Mouse (Mus musculus): Measurements from ENCODE around the gene Ifitm10. TPM values are rescaled to one million over a fixed set of nuclear protein-coding genes. Genes with fewer than 3 reads are reported as not detected.

Gene Ifitm10
- polyA plus RNA-seq, 1 experiment from 2014 or later: 10.6 TPM

DNA sequence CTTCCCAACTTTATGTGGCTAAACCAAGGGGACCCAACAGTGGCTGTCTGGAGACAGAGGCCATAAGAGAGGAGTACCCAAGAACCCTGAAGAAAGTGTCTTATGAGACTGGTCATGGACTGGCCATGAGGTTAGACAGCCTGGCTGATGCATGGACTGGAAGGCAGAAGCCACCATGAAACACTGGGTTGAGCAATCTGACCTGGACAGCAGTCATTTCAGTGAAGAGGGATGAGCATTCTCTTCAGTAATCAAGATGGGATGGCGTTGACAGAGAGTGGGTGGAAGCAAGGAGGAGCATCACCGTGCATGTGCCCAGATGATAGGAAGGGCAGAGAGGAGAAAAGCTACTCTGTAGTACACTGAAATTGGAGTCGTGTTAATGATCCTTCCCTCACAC, 17.6 kb upstream of the Ifitm10 start:
- DNase-seq (ENCODE audit: low spot score): no peak

DNA sequence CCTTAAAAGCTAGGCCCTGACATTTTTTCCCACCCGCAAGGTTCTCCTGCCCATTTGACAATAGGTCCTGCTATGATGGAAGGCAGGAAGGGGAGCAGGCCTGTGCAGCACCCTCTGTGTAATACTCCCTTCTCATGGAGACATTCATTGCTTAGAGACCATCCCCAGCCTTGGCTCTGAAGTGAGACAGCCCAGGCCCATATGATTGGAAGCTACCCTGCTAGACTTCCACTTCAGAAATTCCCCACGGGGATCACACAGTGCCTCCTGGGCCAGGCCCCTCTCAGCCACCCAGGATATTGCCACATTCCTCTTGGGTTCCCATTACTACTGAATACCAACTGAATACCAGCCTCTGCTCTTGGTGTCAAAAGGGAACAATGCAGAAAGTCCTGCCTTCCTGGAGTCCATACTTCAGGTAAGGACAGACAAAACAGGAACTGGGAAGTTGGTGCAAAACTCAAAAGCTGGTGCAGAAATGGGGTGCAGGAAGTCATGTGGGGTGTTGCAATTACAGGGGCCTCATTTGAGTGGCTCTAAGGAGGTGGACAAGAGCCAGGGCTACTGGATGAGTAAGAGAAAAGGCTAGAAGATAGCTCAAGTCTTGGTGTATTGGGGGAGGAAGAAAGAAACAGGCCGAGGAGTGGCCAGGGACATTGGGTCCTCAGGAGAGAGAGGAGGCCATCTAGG, 16.6 kb upstream of the Ifitm10 start:
- DNase-seq (ENCODE audit: low spot score): no peak

DNA sequence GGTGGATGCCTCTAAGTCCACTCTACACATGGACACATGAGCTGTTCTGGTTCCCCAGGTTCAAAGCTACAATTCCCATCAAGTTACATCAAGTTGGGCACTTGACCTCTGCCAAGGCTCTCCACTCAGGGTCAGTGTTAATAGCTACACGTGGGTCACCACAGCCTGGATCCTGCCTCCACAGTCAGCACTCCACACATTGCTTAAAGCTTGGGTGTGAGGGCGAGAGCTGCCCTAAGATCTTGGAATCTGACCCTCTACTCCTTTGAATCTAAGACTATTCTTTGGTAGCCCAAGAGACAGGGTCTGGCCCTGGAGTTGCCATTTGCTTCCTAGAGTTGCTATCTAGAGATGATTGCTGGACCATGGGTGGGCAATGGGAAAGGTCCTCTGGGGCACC, 15.2 kb upstream of the Ifitm10 start:
- DNase-seq (ENCODE audit: low spot score): no peak

DNA sequence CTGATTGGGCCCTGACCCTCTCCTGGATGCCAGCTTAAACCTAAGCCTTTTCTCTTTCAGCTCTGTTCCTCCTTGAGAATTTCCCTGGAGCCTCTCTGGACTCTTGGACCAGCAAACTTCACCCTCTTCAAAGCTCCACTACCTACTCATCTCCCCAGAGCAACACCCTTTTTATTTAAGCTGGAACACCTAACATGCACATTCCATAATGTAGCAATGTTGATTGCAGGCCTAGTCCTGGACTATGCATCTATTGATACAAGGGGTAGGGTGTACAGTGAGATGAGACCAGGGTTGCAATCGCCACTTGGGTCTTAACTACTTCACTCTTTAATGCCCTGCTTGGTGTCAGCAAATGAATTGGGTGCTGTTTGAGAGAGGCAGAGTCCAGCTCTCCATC, 14.6 kb upstream of the Ifitm10 start:
- no peak for DNase-seq (ENCODE audit: low spot score)

DNA sequence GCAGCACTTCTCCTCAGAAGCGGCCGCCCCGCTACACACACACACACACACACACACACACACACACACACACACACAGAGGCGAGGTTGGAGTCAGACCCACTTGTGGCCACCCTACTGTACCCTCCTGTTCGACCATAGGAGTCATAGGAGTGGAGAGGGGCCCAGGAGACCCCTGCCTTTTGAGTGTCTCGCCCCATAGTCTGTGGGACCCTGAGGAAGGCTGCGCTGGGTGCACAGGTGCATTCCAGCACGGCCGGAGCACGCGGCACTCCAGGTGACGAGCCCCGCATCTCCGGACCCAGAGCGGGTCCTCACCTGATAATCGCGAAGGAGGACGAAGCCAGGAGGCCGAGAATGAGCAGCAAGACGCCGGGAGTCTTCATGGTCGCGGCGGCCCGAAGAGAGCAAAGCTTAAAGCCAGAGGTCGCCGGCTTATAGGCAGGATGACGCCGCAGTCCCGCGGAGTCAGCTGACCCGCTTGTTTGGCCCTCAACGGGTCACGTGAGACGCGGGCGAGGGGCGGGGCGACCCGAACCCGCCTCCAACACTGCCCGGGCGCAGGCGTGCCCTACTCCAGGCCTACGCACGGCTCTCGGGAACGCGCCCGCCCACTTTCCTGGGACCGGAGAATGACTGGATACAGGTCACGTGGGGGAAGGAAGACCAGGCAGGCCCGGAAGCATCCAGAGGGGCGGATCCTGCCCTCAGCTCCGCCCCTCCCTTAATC, 14.0 kb upstream of the Ifitm10 start, which contains the start of gene Ctsd:
Ctsd (minus strand) TSS at position 620 of the 730 bp plus-strand sequence.
- peak; percentile 90 for DNase-seq (ENCODE audit: low spot score)

DNA sequence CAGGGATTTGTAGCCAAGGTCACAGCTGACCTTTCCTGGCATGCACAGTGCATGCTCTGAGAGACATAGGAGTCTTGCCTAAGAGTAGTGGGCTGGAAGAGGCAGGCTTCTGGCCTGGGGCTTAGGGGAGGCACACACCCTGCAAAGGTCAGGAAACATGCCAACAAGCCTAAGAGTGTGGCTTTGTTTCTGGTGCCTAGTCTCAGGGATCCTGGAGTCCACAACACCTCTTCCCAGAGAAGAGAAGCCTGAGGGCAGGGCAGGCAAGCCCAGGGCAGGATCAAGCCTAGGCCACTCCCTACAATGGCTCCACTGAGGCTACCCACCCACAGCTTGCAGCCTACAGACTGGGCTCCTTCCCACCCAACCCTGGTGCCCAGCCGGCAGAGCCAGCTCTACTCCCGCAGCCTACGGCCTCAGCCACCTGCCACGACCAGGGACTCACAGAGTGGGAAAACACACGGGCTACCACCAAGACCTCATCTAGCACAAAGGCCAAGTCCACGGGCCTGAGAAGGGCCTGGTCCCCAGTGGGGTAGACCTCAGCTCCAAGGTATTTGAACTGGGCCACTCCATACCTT, 13.2 kb upstream of the Ifitm10 start:
- no peak for DNase-seq (ENCODE audit: low spot score)

DNA sequence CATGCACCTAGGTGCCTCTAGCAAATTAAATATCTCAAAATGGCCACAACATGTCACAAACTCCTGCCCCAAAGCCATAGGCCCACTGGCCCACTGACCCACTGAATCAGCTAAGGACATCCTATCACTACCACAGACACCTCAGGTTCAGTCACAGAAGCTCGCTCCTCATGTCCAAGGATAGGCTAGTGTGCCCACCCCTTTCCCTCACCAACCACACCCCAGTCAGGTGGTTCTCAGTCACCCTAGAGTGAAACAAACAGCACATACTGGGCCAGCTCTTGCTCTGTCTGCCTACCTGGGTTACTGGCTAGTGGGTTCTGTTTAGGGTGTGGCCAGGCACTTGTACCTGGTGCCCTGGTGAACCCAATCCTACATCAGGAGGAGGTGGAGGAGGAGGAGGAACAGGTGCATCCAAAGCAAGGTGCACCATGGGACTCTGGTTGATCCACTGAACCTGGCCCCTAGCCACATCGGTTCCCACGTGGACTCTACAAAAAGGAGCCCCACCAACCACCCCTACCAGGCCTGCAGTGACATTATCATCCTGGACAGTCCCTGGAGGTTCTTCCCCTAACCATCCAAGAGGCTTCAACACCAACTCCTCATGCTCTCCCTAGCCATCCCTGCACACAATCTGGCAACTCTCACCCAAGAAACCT, 12.3 kb upstream of the Ifitm10 start:
- no peak for DNase-seq (ENCODE audit: low spot score)

DNA sequence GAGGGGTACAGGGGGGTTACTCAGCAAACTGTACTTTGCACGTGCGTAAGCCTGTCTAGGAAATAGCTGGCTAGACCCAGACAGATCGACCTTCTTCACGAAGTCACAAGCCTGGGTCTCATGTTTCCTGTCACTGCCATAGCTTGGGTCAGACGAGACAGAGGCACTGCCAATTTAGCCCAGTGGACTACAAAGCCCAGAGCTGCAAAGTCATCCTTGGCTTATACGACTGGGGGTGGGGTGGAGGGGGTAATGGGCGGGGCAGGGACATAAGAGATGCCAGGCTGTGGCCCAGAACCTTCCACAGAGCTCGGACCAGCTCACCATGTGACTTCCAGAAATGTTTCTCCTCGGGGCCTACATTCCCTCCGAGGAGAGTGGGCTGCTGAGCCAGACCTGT, 10.8 kb upstream of the Ifitm10 start:
- no peak for DNase-seq (ENCODE audit: low spot score)

DNA sequence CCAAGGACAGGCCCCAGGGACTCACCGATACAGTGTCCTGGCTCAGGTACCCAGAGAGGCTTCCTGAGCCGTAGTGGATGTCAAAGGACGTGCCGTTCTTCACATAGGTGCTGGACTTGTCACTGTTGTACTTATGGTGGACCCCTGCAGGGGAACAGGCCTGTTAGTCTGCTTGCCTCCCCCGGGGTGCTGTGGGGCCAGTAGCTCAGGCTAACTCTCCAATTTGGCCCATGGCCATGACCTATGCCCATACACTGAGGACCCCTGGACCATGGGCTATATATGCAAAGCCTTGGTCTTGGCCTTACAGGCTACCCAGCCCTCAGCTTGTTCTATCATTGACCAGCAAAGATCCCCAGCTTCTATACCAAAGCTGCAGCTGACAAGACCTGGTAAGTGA, 9.0 kb upstream of the Ifitm10 start, which contains the start of gene Gm49369:
Gm49369 (minus strand) TSS at position 101 of the 400 bp plus-strand sequence.
- DNase-seq (ENCODE audit: low spot score): no peak

DNA sequence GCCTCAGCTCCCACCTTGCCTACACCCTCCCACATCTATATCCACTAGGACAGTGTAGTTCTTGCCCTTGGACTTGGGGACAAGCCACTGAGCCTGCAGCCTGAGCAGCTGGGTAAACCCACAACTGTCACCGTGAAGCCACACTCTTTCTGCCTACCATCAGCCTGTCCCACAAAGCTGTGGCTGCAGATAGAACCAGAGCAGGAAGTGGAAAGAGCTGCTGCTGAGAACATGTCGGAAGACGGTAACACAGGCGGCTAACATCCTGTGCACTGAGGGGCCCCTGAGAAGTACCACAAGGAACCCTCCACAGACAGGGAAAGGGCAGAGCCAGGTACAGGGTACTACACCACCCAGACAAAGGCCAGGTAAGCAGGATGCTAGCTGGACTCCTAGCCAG, 7.6 kb upstream of the Ifitm10 start:
- DNase-seq (ENCODE audit: low spot score): peak; percentile 86

DNA sequence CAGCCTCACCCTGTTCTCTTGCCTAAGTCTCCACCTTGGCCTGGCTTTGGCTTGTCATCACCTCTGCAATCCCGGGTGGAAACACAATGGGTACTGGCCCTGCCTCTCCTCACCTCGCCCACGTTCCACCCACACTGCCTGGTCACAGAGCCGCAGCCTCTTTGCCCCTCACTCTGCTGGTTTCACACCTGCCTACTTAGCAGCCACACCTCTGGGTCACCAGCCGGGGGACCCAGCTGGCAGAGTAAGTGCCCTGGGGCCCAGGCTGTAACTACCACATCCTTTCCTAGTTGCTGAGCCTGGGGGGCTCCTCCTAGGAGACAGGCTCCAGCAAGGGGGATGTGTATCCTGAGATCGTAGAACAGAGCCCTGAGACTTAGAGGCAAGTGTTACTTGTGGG, 5.6 kb upstream of the Ifitm10 start:
- DNase-seq (ENCODE audit: low spot score): peak; percentile 78

DNA sequence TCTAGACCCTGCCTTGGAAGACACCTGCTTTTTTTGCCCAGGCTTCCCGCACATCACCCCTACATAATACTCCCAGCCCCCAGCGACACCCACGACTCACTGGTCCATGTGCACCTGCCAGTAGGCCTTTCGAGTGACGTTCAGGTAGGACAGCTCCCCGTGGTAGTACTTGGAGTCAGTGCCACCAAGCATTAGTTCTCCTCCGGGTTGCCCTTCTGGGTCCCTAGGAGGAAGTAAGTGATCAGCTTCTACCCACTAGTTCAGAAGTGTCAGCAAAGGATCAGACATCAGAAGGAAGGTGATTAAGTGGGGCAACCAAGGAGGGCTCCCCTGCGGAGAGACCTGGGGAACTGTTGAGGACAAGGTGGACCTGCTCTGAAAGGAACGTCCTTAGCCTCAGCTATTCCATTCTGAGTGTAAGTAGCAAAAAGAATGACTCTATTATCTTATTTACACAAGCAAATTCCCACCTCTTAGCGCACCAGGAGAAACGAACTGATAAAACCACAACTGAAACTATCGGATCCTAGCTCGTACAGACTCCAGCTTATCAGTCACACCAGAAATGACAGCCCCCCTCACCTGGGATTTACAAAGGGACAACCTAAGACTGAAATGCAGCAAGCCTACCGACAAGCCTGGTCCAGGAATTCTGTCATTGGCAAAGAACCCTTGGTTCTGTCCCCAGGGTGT, 3.8 kb upstream of the Ifitm10 start:
- DNase-seq (ENCODE audit: low spot score): no peak

DNA sequence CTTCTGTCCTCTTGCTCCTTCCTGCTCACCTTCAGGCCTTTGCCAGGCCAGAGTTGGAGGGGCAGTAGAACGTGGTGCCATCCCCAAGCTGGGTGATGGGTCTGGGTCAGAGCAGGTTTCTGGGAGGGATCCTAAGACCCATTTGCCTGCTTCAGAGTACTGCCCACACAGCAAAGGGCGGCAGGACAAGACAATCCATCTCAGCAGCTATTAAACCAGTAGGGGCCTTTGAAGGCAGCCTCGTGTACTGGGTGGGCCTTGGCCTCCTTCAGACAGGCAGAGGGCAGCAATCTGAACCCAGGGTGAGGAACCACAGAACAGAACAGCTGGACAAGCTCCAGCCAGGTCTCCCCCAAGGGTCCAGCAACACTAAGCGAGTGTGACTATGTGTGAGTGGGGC, 2.5 kb upstream of the Ifitm10 start:
- DNase-seq (ENCODE audit: low spot score): no peak

DNA sequence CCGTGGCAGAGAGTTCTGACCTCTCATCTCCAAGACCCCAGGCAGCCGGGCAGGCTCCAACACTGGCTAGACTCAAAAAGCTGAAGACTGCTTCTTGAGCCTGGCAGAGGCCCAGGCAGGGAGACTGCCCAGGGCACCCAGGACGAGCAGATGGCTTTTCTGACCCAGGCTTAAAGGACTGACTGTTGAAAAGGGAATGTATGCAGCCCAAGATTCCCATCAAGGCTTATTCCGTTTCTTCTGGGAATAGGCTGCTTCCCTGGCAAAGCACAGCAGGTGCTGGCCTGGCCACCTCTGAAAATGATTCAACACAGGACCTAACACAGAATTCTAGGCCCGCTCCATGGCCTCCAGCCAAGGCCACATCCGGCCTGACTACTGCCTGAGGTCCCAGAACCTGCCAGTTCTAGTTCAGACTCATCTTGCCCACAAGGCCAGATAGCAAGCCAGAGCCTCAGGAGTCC, 1.7 kb upstream of the Ifitm10 start:
- no peak for DNase-seq (ENCODE audit: low spot score)

DNA sequence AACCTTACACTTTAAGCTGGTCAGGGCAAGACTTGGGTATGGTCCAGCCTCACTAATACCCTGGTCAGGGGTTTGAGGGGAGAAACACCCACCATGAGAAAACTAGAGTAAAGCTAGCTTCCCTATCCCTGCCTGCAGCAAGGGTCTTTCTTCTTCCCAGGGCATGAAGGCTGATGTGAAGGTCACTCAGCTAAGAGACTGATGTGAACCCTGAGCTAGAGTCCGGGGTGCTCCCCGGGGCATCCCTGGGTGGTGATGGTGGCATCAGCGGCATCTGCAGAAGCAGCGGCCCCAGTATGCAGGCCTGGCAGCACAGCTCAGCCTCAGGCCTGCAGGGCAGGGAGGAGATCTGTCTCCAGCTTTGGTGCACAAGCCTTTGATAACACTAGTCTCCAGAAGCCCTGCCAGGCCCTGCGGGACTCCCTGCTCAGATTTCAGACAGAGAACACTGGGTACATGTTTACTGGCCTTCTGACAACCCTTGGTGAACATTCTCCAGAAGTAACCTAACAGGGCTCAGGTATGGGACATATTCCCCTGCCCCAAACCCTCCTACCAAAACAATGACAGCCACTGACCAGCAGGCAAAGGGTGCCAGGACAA, 961 bp upstream of the Ifitm10 start:
- DNase-seq (ENCODE audit: low spot score): no peak

DNA sequence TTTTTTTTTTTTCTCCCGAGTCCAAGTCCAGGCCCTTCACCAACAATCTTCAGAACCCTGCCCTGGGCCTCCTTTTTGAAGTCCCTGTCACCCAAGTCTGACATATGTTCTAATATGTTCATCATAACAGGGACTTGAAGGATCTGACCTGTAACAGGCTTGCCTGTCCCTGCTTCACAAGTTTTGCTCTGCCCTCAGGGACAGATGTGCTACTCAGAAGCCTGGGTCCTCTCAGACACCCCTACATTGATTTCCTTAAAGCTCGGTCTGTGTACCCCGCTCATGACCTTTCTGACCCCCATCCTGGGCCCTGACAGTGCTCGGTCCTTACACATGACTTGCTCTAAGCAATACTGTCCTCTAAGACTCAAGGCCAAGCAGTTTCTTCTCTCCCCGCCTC, 514 bp downstream of the Ifitm10 start:
- DNase-seq (ENCODE audit: low spot score): no peak

DNA sequence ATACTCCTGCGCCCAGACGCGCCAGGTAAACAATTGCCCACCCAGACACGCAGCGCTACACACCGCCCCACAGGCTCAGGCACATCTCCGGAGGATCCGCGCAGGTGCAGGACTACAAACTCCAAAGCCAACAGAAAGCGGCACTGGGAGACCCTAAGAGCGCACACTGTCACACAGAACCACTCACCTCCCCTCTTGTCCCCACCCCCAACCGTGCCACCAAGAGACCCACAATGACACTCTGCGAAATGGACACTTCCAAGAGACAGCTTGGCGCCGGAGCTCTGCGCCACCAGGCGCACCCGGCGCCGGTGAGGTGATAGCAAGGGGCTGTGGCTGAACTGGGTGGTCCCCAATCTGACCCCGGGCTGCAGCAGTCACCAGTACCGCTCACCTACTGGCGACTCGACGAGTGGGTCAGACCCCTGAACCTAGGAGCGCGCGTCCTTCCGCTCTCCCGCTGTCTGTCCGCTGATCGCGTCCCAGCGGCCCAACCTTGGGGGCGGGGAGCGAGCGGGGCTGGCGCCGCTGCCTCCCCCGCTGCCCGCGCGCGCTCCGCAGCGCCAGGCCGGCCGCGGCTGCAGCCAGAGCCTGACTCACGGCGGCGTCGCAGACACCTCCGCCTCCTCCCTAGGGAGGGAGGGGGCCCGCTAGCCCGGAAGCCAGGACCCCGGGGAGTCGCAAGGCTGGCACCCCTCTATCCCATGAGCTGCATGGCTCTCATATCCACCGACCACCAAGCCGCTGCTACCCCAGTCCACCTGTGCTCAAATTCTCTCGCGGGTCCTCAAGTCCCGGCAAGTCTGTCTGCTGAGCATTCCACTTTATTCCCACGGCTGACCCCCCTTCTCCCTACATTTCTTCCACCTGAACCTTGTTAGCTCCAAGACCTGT, 1.5 kb downstream of the Ifitm10 start:
- peak; percentile 46 for DNase-seq (ENCODE audit: low spot score)

DNA sequence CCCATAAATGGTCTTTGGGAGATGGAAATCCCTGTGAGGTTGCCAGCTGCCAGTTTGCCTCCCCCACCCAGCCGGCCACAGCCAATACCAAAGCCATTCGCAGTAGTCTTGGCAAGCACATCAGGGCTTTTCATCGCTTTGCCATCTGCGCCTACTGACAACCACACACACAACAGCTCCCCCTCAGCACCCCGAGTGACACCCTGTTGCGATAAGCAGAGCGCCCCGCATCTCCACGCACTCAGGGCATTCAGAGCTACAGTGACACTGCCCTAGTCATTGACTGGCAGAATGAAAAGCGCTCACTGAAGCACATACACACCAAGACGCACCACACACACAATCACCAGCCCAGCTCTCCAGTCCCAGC, 2.2 kb downstream of the Ifitm10 start:
- no peak for DNase-seq (ENCODE audit: low spot score)

DNA sequence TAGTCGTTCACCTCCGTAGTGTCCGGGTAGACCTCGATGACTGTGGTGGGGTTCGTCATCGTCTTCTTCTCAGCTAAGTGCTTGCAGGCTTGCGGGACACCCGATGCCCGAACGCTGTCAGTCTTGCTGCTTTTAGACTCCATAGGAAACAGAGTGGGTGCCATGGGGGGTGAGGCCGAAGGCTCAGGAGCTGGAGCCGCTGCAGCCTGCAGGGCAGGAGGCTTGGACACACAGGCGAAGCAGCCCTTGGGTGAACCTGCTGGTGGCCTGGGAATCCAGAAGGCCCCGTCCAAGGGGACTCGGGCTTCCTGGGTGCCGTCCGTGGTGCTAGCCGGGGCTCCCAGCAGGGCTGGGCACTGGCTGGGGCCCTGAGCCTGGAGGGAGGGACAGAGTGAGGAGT, 2.6 kb downstream of the Ifitm10 start:
- no peak for DNase-seq (ENCODE audit: low spot score)

DNA sequence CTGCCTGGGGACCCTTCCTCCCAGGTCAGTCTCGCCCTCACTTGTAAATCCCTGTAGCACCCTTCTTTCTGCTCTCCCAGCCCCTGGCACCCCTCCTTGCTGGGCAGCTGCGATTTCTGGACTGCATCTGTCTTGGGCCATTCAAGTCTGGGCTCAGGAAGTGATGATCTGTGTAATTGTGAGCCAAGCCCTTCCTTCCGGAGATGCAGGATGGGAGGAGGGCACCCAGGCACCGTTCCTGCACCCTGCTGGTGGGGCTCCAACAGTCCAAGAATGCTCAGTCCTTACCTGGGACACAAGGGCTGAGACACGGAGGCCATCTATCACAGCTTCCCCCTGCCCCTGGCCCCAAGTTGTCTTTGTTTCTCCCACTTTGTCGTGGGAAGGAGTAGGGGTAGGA, 3.7 kb downstream of the Ifitm10 start:
- DNase-seq (ENCODE audit: low spot score): no peak
